Mouse (Mus musculus): ENCODE data around the gene 4930518I15Rik. TPM values are rescaled to one million over a fixed set of nuclear protein-coding genes. Genes with fewer than 3 reads are reported as not detected.
A peak's percentile ranks its signal among the peaks of the same experiment; 100 is the strongest.
"Not testable (repeated sequence)": the region's sequence is repeated elsewhere in the genome, so short reads cannot be mapped to it uniquely, and the experiment has no call there.

The 4930518I15Rik gene
- polyA plus RNA-seq (2015; fragmentation: Nextera tagmentation; extraction: Ambion mirVana) = 2.0 and 2.5 TPM in 2 replicates

- no peaks in the 10 kb centered on the region for H3K27me3 ChIP-seq
- no peak for ATAC-seq (ENCODE audit: insufficient read depth)
- H3K4me3 ChIP-seq (replicated peaks) = no peak within 1 kb of the TSS
- no peaks in the 10 kb centered on the region for H3K9me3 ChIP-seq (replicated peaks)
- H3K27ac ChIP-seq (replicated peaks) = peak within 1 kb of the TSS; percentile 51
- peaks cover 21% of the 10 kb centered on the region for H3K36me3 ChIP-seq (replicated peaks)
- peaks cover 19% of the 10 kb centered on the region for H3K4me1 ChIP-seq (replicated peaks)
- WGBS (ENCODE audit: insufficient replicate concordance) = 76% methylated on average over 2 of the region's 2 CpGs
- no peak within 1 kb of the TSS for H3K4me2 ChIP-seq
- H3K9ac ChIP-seq = no peak within 1 kb of the TSS
Measured at GRCm38 (mm10) chr2:156857835-156858234, at the start of gene 4930518I15Rik. Gene 4930518I15Rik, minus strand, starts transcription at chr2:156857946.

DNA sequence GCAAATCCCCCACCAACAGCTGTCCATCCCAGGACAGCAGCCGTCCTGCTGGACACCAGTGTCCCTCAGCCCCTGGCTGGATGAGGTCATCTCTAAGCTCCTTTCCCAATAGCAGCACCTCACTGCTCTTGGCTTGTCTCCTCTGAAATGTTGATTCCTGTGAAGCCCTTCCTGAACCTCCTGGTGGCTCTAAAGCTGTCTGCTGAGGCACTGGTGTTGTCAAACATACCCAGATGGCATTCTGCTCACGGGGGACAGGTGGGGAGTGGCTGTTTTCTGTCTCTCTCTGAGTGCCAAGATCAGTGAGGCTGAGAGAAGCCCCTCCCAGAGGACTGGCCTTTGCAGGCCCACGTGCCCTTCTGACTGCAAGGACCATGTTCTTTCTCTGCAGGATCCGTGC, 48.2 kb upstream of the 4930518I15Rik start:
- H3K27ac ChIP-seq (replicated peaks); H3K9ac ChIP-seq; H3K4me3 ChIP-seq (replicated peaks); H3K4me2 ChIP-seq; H3K4me1 ChIP-seq (replicated peaks); H3K27me3 ChIP-seq; H3K9me3 ChIP-seq (replicated peaks); ATAC-seq (ENCODE audit: insufficient read depth); H3K36me3 ChIP-seq (replicated peaks): not testable (repeated sequence)
- WGBS (ENCODE audit: insufficient replicate concordance) = 42% methylated on average over 4 of the region's 4 CpGs

DNA sequence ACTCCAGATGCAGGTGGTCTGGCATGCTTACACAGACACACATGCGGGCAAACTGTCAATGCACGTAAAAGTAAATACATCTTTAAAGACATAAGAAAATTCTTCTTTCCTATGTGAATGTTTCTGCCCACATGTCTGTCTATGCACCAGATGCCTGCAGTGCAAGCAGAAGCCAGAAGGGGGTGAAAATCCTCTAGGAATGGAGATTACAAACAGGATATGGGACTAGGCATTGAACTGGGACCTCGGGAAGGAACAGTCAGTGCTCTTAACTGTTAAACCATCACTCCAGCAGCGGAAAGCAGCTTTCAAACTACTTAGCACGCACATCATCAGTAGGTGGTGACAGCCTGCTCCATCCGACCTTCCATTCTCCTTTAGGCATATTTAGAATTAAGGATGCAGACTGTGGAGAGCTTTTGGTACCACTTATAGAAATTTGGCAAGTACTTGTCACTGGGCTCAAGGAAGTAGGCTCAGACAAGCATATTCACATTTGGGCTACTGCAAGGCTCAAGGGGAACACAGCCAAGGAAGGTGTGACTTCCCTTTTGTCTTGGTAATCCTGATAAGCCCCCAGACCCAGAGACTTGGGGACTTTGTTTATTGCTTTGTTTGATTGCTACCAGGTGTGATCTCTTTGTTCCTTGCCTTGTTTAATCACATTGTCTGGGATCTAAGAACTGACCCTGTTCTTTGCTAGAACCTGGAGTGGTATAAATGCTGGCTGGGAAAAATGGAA, 47.4 kb upstream of the 4930518I15Rik start:
- no peaks in the 10 kb centered on the region for H3K27me3 ChIP-seq

GRCm38 (mm10) chr2:156903367-156903766, 45.6 kb upstream of the 4930518I15Rik start:
- H3K4me2 ChIP-seq = no peak overlapping the region
- no peaks in the 10 kb centered on the region for H3K9me3 ChIP-seq (replicated peaks)
- 26% methylated on average over 2 of the region's 2 CpGs for WGBS (ENCODE audit: insufficient replicate concordance)

More for the DNA sequence above, 47.4 kb upstream of the 4930518I15Rik start:
- Histone ChIP-seq H3K4me3 (replicated peaks) (no peak overlapping the region), H3K4me2 (no peak overlapping the region), H3K27ac (replicated peaks) (no peak overlapping the region), H3K9ac (no peak overlapping the region), H3K9me3 (replicated peaks) (no peaks in the 10 kb centered on the region), H3K36me3 (replicated peaks) (no peaks in the 10 kb centered on the region), H3K4me1 (replicated peaks) (no peaks in the 10 kb centered on the region)
- ATAC-seq (ENCODE audit: insufficient read depth) = no peak
- WGBS (ENCODE audit: insufficient replicate concordance) = 39% methylated on average over 6 of the region's 6 CpGs

GRCm38 (mm10) chr2:156902411-156902810, 44.7 kb upstream of the 4930518I15Rik start:
- not testable (repeated sequence) for H3K27ac ChIP-seq (replicated peaks); H3K4me3 ChIP-seq (replicated peaks); H3K9ac ChIP-seq; H3K4me2 ChIP-seq; ATAC-seq (ENCODE audit: insufficient read depth); H3K27me3 ChIP-seq; H3K36me3 ChIP-seq (replicated peaks); H3K9me3 ChIP-seq (replicated peaks)
- 69% methylated on average over 4 of the region's 4 CpGs for WGBS (ENCODE audit: insufficient replicate concordance)
- peaks cover 22% of the 10 kb centered on the region for H3K4me1 ChIP-seq (replicated peaks)

More at GRCm38 (mm10) chr2:156903367-156903766, 45.6 kb upstream of the 4930518I15Rik start:
- H3K4me1 ChIP-seq (replicated peaks) = peaks cover 13% of the 10 kb centered on the region
- no peak for ATAC-seq (ENCODE audit: insufficient read depth)
- no peak overlapping the region for H3K4me3 ChIP-seq (replicated peaks)
- no peaks in the 10 kb centered on the region for H3K36me3 ChIP-seq (replicated peaks)
- H3K27ac ChIP-seq (replicated peaks) = no peak overlapping the region
- no peaks in the 10 kb centered on the region for H3K27me3 ChIP-seq
- H3K9ac ChIP-seq = no peak overlapping the region

DNA sequence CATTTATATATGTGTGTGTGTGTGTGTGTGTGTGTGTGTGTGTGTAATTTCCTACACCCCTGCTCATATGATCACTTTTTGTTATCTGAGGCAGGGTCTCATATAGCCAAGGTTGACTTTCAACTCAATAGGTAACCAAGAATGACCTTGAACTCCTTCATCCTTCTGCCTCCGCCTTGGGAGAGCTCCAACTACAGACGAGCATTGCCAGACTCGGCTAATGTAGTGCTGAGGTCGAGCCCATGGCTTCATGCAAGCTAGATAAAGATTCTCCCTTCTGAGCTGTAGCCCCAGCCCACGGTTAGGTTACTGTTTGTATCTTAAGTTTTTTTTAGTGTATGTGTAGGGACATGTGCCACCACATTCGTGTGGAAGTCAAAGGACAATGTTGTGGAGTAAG, 44.1 kb upstream of the 4930518I15Rik start:
- H3K27me3 ChIP-seq = no peaks in the 10 kb centered on the region
- no peak overlapping the region for H3K4me2 ChIP-seq
- no peak overlapping the region for H3K9ac ChIP-seq
- no peak overlapping the region for H3K4me3 ChIP-seq (replicated peaks)
- WGBS (ENCODE audit: insufficient replicate concordance) = 49% methylated on average over 6 of the region's 6 CpGs
- H3K27ac ChIP-seq (replicated peaks) = no peak overlapping the region
- ATAC-seq (ENCODE audit: insufficient read depth) = no peak
- no peaks in the 10 kb centered on the region for H3K36me3 ChIP-seq (replicated peaks)
- peaks cover 26% of the 10 kb centered on the region for H3K4me1 ChIP-seq (replicated peaks)
- no peaks in the 10 kb centered on the region for H3K9me3 ChIP-seq (replicated peaks)

GRCm38 (mm10) chr2:156901344-156901743, 43.6 kb upstream of the 4930518I15Rik start:
- 84% methylated on average over 2 of the region's 2 CpGs for WGBS (ENCODE audit: insufficient replicate concordance)
- Histone ChIP-seq H3K27ac (replicated peaks) (no peak overlapping the region), H3K27me3 (no peaks in the 10 kb centered on the region), H3K4me3 (replicated peaks) (no peak overlapping the region), H3K9ac (no peak overlapping the region), H3K36me3 (replicated peaks) (no peaks in the 10 kb centered on the region), H3K4me1 (replicated peaks) (peaks cover 30% of the 10 kb centered on the region), H3K4me2 (no peak overlapping the region), H3K9me3 (replicated peaks) (no peaks in the 10 kb centered on the region)
- ATAC-seq (ENCODE audit: insufficient read depth) = no peak

GRCm38 (mm10) chr2:156899184-156899583, 41.4 kb upstream of the 4930518I15Rik start:
- Histone ChIP-seq H3K9me3 (replicated peaks) (no peaks in the 10 kb centered on the region), H3K27ac (replicated peaks) (no peak overlapping the region), H3K9ac (no peak overlapping the region), H3K27me3 (no peaks in the 10 kb centered on the region; the same call in 1 of the 2 replicates), H3K4me1 (replicated peaks) (peaks cover 40% of the 10 kb centered on the region), H3K4me3 (replicated peaks) (no peak overlapping the region), H3K36me3 (replicated peaks) (no peaks in the 10 kb centered on the region), H3K4me2 (no peak overlapping the region)
- no peak for ATAC-seq (ENCODE audit: insufficient read depth)
- WGBS (ENCODE audit: insufficient replicate concordance) = 53% methylated on average over 4 of the region's 4 CpGs

- H3K27ac ChIP-seq (replicated peaks) = no peak overlapping the region
- H3K4me2 ChIP-seq = peak overlapping the region; percentile 18
- no peak; the same call in 1 of the 2 replicates for ATAC-seq (ENCODE audit: insufficient read depth)
- H3K4me1 ChIP-seq (replicated peaks) = peaks cover 42% of the 10 kb centered on the region
- H3K4me3 ChIP-seq (replicated peaks) = no peak overlapping the region
- peak overlapping the region; percentile 18; the same call in 1 of the 2 replicates for H3K9ac ChIP-seq
- WGBS (ENCODE audit: insufficient replicate concordance) = 12% methylated on average over 4 of the region's 4 CpGs
- H3K9me3 ChIP-seq (replicated peaks) = no peaks in the 10 kb centered on the region
- H3K27me3 ChIP-seq = no peaks in the 10 kb centered on the region; the same call in 1 of the 2 replicates
- no peaks in the 10 kb centered on the region for H3K36me3 ChIP-seq (replicated peaks)
Measured at GRCm38 (mm10) chr2:156898374-156898773, 40.6 kb upstream of the 4930518I15Rik start.

DNA sequence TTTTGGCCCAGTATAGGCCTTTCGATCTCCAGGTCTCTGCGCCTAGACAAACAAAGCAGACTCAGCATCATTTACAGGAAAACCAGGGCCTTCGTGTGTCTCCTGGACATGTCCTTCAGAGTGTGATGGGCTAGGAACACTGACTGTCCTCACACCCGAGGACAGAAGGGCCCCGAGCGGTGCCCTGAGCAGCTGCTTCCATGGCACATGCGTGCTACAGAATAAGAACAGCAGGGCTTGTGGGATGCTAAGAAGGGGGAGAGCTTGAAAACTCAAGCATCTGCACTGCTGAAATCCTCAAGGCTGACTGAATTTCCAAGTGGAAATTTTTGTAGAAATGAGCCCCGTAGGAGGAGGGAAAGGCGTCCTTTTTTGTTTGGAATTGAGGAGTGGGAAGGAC, 39.3 kb upstream of the 4930518I15Rik start:
- WGBS (ENCODE audit: insufficient replicate concordance) = 64% methylated on average over 9 of the region's 9 CpGs
- Histone ChIP-seq H3K36me3 (replicated peaks) (no peaks in the 10 kb centered on the region), H3K9me3 (replicated peaks) (no peaks in the 10 kb centered on the region), H3K4me3 (replicated peaks) (no peak overlapping the region), H3K9ac (no peak overlapping the region), H3K27ac (replicated peaks) (no peak overlapping the region), H3K4me2 (no peak overlapping the region), H3K27me3 (no peaks in the 10 kb centered on the region; the same call in 1 of the 2 replicates), H3K4me1 (replicated peaks) (peaks cover 42% of the 10 kb centered on the region)
- no peak for ATAC-seq (ENCODE audit: insufficient read depth)

DNA sequence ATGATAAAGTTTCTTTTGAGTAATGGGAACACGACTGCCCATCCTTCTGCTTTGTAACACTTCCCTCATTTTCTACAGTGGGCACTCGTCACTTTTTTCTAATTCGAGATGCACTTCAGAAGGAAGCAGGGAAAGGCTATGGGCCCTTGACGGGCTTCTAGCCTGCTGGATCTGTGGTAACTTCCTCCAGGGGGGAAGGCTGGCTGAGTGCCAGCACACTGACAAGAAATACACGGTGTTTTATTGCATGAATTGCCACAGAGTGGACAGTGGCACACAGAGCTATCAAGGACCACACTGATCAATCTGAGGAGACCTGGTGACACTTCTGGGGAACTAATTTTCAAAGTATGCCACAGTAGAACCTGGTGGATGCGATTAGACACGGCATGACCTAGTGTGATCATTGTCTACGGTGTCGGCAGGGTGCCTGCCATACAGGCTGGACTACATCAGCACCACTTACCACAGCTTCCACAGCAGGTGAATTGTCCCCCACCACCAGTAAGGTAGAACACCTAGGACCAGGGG, 38.7 kb upstream of the 4930518I15Rik start:
- ATAC-seq (ENCODE audit: insufficient read depth) = no peak
- WGBS (ENCODE audit: insufficient replicate concordance) = 50% methylated on average over 9 of the region's 9 CpGs
- peaks cover 42% of the 10 kb centered on the region for H3K4me1 ChIP-seq (replicated peaks)

More for the DNA sequence above, 38.7 kb upstream of the 4930518I15Rik start:
- H3K27ac ChIP-seq (replicated peaks) = no peak overlapping the region
- no peaks in the 10 kb centered on the region for H3K9me3 ChIP-seq (replicated peaks)
- H3K4me2 ChIP-seq = no peak overlapping the region
- H3K4me3 ChIP-seq (replicated peaks) = no peak overlapping the region
- H3K9ac ChIP-seq = no peak overlapping the region
- H3K36me3 ChIP-seq (replicated peaks) = no peaks in the 10 kb centered on the region
- no peaks in the 10 kb centered on the region; the same call in 1 of the 2 replicates for H3K27me3 ChIP-seq
